In the genomic region with DNA sequence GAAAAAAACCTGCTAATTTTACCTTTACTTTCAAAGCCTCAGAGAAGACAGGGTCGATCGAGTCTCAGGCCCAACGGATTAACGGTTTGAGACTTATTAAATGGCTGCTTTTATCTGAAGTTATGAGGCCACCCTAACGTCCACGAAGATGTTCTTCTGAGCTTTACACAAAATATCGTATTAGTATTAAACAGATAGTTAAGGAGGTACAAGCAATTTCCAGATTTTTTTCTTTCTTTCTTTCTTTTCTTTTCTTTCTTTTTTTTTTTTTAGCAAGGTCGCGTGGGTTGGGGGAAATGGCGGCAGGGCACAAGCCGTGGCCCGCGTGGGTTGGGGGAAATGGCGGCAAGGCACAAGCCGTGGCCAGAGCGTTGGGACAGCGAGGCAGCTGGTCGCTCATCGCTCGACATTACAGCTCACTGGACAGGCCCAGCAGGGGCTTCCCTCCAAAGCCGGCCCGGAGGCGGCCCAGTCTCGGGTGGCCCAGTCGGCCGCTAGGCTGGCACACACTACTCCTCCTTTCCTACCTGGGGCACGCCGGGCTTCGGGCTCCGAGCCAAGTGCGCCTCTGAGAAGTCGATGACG, we compare ENCODE assay signal across 8 mouse cellular contexts. TPM values are rescaled to one million over a fixed set of nuclear protein-coding genes. Genes with fewer than 3 reads are reported as not detected.
DNase-seq lines count a peak whose midpoint lies in the region; ATAC-seq and TF ChIP-seq lines count a peak whose summit lies in the region.

No protein-coding gene starts in this region.

- peaks cover 0 to 48% of the 10 kb centered on the region in 2 experiments; a peak in 2 of 4 replicates for H3K4me1 ChIP-seq in CH12.LX (ENCODE audit: control insufficient read depth in 1 of 2, insufficient read depth in 2 of 2)
- peaks cover 25% of the 10 kb centered on the region for H3K4me1 ChIP-seq in forebrain, embryonic 10.5 days
- peaks cover 12% of the 10 kb centered on the region for H3K4me1 ChIP-seq in liver, embryonic 11.5 days (replicated peaks; ENCODE audit: control insufficient read depth, insufficient read depth, low read length)
- H3K4me1 ChIP-seq in stomach, embryonic 16.5 days (ENCODE audit: control insufficient read depth, insufficient read depth, low read length) = peaks cover 8% of the 10 kb centered on the region; the same call in 1 of the 2 replicates

- TF ChIP-seq POLR2A in CH12.LX (IDR thresholded peaks at IDR 0.05; ENCODE audit: low read depth, low read length) = no peak

- TF ChIP-seq RAD21 in CH12.LX (IDR thresholded peaks at IDR 0.05; ENCODE audit: low read depth, low read length) = no peak

- 0 out of 2 replicates have a peak, but pooled peaks have one; percentile 4 for TF ChIP-seq CTCF in gastrocnemius, adult 2 months (IDR thresholded peaks at IDR 0.05)
- TF ChIP-seq CTCF in CH12.LX (conservative IDR thresholded peaks at IDR 0.05 in 1 of 2, IDR thresholded peaks at IDR 0.05 in 1 of 2; ENCODE audit: low read depth in 2 of 2, low read length in 2 of 2) = no peak

- in situ Hi-C loops in CH12.LX (cut with MboI; ENCODE audit: low pct_ligation_motif_present, low pct_unique_long_range_greater_than_20kb, low sequenced_read_pairs) = no loop called here

- H3K79me2 ChIP-seq in CH12.LX (replicated peaks; ENCODE audit: control insufficient read depth, extremely low read depth, insufficient read depth, poor library complexity, severe bottlenecking) = peaks cover 84% of the 10 kb centered on the region

- peak overlapping the region; percentile 83 for H3K9ac ChIP-seq in CH12.LX (ENCODE audit: insufficient read depth, low read depth)
- H3K9ac ChIP-seq in liver, embryonic 11.5 days (ENCODE audit: low read depth, low read length) = peak overlapping the region; percentile 92
- H3K9ac ChIP-seq in stomach, embryonic 16.5 days (ENCODE audit: low read length) = peak overlapping the region; percentile 94

- peaks cover 34 to 59% of the 10 kb centered on the region in 2 experiments for H3K36me3 ChIP-seq in CH12.LX (replicated peaks in 1 of 2; ENCODE audit: control insufficient read depth in 1 of 2, insufficient read depth in 1 of 2, low read length in 1 of 2)
- H3K36me3 ChIP-seq in forebrain, embryonic 10.5 days (replicated peaks) = peaks cover 67% of the 10 kb centered on the region
- peaks cover 20% of the 10 kb centered on the region for H3K36me3 ChIP-seq in liver, embryonic 11.5 days (ENCODE audit: control insufficient read depth, insufficient read depth, low read length)
- H3K36me3 ChIP-seq in stomach, embryonic 16.5 days (ENCODE audit: control insufficient read depth, insufficient read depth, low read length) = peaks cover 16% of the 10 kb centered on the region

- H3K9me3 ChIP-seq in CH12.LX (replicated peaks; ENCODE audit: low read length) = no peaks in the 10 kb centered on the region
- H3K9me3 ChIP-seq in forebrain, embryonic 10.5 days = no peaks in the 10 kb centered on the region
- H3K9me3 ChIP-seq in liver, embryonic 11.5 days (ENCODE audit: control insufficient read depth, low read length) = no peaks in the 10 kb centered on the region
- H3K9me3 ChIP-seq in stomach, embryonic 16.5 days (replicated peaks; ENCODE audit: control insufficient read depth, low read length) = no peaks in the 10 kb centered on the region

- ATAC-seq in liver, embryonic 11.5 days (replicated peaks; ENCODE audit: low FRiP score) = peak; percentile 71
- ATAC-seq in stomach, embryonic 16.5 days (ENCODE audit: insufficient read depth, low FRiP score) = peak; percentile 78

- TF ChIP-seq EP300 in CH12.LX (IDR thresholded peaks at IDR 0.05; ENCODE audit: low read length) = no peak

- no peak for DNase-seq in gastrocnemius, adult 2 months
- DNase-seq in gastrocnemius, postnatal 14 days = no peak
- peak; percentile 37 for DNase-seq in CH12.LX (ENCODE audit: extremely low read depth)
- DNase-seq in forebrain, embryonic 10.5 days (ENCODE audit: extremely low spot score, low spot score) = no peak
- no peak for DNase-seq in liver, embryonic 11.5 days (ENCODE audit: low spot score)
- DNase-seq in yolk sac, embryonic 10.5 days (ENCODE audit: low spot score) = no peak
- no peak for DNase-seq in layer of hippocampus, postnatal 10 days (ENCODE audit: low spot score in 2 of 2)

- no peaks in the 10 kb centered on the region for H3K27me3 ChIP-seq in CH12.LX (replicated peaks)
- H3K27me3 ChIP-seq in forebrain, embryonic 10.5 days (ENCODE audit: poor library complexity, severe bottlenecking) = no peaks in the 10 kb centered on the region
- H3K27me3 ChIP-seq in liver, embryonic 11.5 days (replicated peaks; ENCODE audit: control insufficient read depth, insufficient read depth, low read length) = no peaks in the 10 kb centered on the region
- H3K27me3 ChIP-seq in stomach, embryonic 16.5 days (ENCODE audit: control insufficient read depth, insufficient read depth, low read length) = no peaks in the 10 kb centered on the region

- peak overlapping the region; percentile 90 for H3K27ac ChIP-seq in gastrocnemius, adult 2 months
- H3K27ac ChIP-seq in CH12.LX (ENCODE audit: insufficient read depth, low read depth) = peak overlapping the region; percentile 36
- peak overlapping the region; percentile 95 for H3K27ac ChIP-seq in forebrain, embryonic 10.5 days
- H3K27ac ChIP-seq in liver, embryonic 11.5 days (ENCODE audit: low read depth, low read length) = peak overlapping the region; percentile 67
- peak overlapping the region; percentile 90 for H3K27ac ChIP-seq in stomach, embryonic 16.5 days (ENCODE audit: low read length)

- WGBS in forebrain, embryonic 10.5 days = 0% methylated on average over 33 of the region's 33 CpGs
- under 1% methylated on average over 33 of the region's 33 CpGs for WGBS in liver, embryonic 11.5 days
- WGBS in stomach, embryonic 16.5 days = under 1% methylated on average over 33 of the region's 33 CpGs

- dilution Hi-C loops in CH12.LX (cut with MboI; ENCODE audit: extremely low pct_ligation_motif_present, extremely low pct_unique_long_range_greater_than_20kb, low sequenced_read_pairs) = no loop called here

- intact Hi-C loops in gastrocnemius, adult 2 months (cut with DNase I) = no loop called here
- intact Hi-C loops in gastrocnemius, postnatal 14 days (cut with DNase I; ENCODE audit: low total_unique reads) = no loop called here

- peak overlapping the region; percentile 96 for H3K4me2 ChIP-seq in CH12.LX (ENCODE audit: insufficient read depth, low read depth, poor library complexity, severe bottlenecking)
- peak overlapping the region; percentile 81 for H3K4me2 ChIP-seq in liver, embryonic 11.5 days
- peak overlapping the region; percentile 50 for H3K4me2 ChIP-seq in stomach, embryonic 16.5 days (ENCODE audit: low read depth, low read length)

- H3K4me3 ChIP-seq in gastrocnemius, adult 2 months = peak overlapping the region; percentile 92
- H3K4me3 ChIP-seq in CH12.LX (replicated peaks in 1 of 3; ENCODE audit: low read depth in 2 of 3, low read length in 2 of 3, poor library complexity in 1 of 3) = peak overlapping the region; percentile 91 to 96 (median 94)
- peak overlapping the region; percentile 86 for H3K4me3 ChIP-seq in forebrain, embryonic 10.5 days
- peak overlapping the region; percentile 91 for H3K4me3 ChIP-seq in liver, embryonic 11.5 days (ENCODE audit: low read depth, low read length)
- H3K4me3 ChIP-seq in stomach, embryonic 16.5 days (replicated peaks; ENCODE audit: low read length) = peak overlapping the region; percentile 98

RNA-seq across cellular contexts. Expression of a gene that starts 0.5 kb away (rescaled TPM):
- total RNA-seq in gastrocnemius, adult 2 months (2021) = 100 to 1,000 TPM; 141 to 180 TPM
- 100 to 1,000 TPM; 142 to 154 TPM for total RNA-seq in gastrocnemius, postnatal 14 days (2021)
- 117 and 159 TPM in 2 replicates for total RNA-seq in CH12.LX (2012; rRNA removed)
- total RNA-seq in CH12.LX (2014; rRNA removed) = 138 and 180 TPM in 2 replicates
- 261 and 271 TPM in 2 replicates for polyA plus RNA-seq in CH12.LX (2012; ENCODE audit: insufficient read length, low read depth)
- polyA plus RNA-seq in forebrain, embryonic 10.5 days (2016; fragmentation: Nextera tagmentation; extraction: Ambion mirVana) = 319 and 328 TPM in 2 replicates
- polyA plus RNA-seq in liver, embryonic 11.5 days (2014; fragmentation: Nextera tagmentation; extraction: Ambion mirVana) = 314 and 321 TPM in 2 replicates
- polyA plus RNA-seq in stomach, embryonic 16.5 days (2015; fragmentation: Nextera tagmentation; extraction: Ambion mirVana) = 259 and 291 TPM in 2 replicates
- total RNA-seq in layer of hippocampus, postnatal 10 days (2021) = 10 to 100 TPM; 64.2 to 90.1 TPM

RNA-seq across cellular contexts. Expression of a gene that starts 0.6 kb away (rescaled TPM):
- total RNA-seq in gastrocnemius, adult 2 months (2021) = 1 to 10 TPM; 6.4 to 8.3 TPM
- 1 to 10 TPM; 6.0 to 7.6 TPM for total RNA-seq in gastrocnemius, postnatal 14 days (2021)
- total RNA-seq in CH12.LX (2012; rRNA removed) (26.8 and 31.7 TPM in 2 replicates), CH12.LX (2014; rRNA removed) (39.1 and 54.1 TPM in 2 replicates)
- polyA plus RNA-seq in CH12.LX (2012; ENCODE audit: insufficient read length, low read depth) = 32.8 and 37.3 TPM in 2 replicates
- 63.1 and 71.7 TPM in 2 replicates for polyA plus RNA-seq in forebrain, embryonic 10.5 days (2016; fragmentation: Nextera tagmentation; extraction: Ambion mirVana)
- polyA plus RNA-seq in liver, embryonic 11.5 days (2014; fragmentation: Nextera tagmentation; extraction: Ambion mirVana) = 56.5 and 64.9 TPM in 2 replicates
- polyA plus RNA-seq in stomach, embryonic 16.5 days (2015; fragmentation: Nextera tagmentation; extraction: Ambion mirVana) = 50.3 and 51.6 TPM in 2 replicates
- 10 to 100 TPM; 18.8 to 20.5 TPM for total RNA-seq in layer of hippocampus, postnatal 10 days (2021)

RNA-seq across cellular contexts. Expression of a gene that starts 28.9 kb away (rescaled TPM):
- 10 to 100 TPM; 46.5 to 52.7 TPM for total RNA-seq in gastrocnemius, adult 2 months (2021)
- 10 to 100 TPM; 43.7 to 44.7 TPM for total RNA-seq in gastrocnemius, postnatal 14 days (2021)
- 78.0 and 93.6 TPM in 2 replicates for total RNA-seq in CH12.LX (2012; rRNA removed)
- 116 and 126 TPM in 2 replicates for total RNA-seq in CH12.LX (2014; rRNA removed)
- 96.8 and 113 TPM in 2 replicates for polyA plus RNA-seq in CH12.LX (2012; ENCODE audit: insufficient read length, low read depth)
- 167 and 169 TPM in 2 replicates for polyA plus RNA-seq in forebrain, embryonic 10.5 days (2016; fragmentation: Nextera tagmentation; extraction: Ambion mirVana)
- polyA plus RNA-seq in liver, embryonic 11.5 days (2014; fragmentation: Nextera tagmentation; extraction: Ambion mirVana) = 121 and 130 TPM in 2 replicates
- polyA plus RNA-seq in stomach, embryonic 16.5 days (2015; fragmentation: Nextera tagmentation; extraction: Ambion mirVana) = 105 and 110 TPM in 2 replicates
- total RNA-seq in layer of hippocampus, postnatal 10 days (2021) = 10 to 100 TPM; 50.9 to 51.2 TPM

RNA-seq across cellular contexts. Expression of a gene that starts 51.3 kb away (rescaled TPM):
- not detected for total RNA-seq in gastrocnemius, adult 2 months (2021)
- not detected for total RNA-seq in gastrocnemius, postnatal 14 days (2021)
- total RNA-seq in CH12.LX (2012; rRNA removed) (not detected in 2 replicates), CH12.LX (2014; rRNA removed) (not detected in 2 replicates)
- not detected in 2 replicates for polyA plus RNA-seq in CH12.LX (2012; ENCODE audit: insufficient read length, low read depth)
- not detected in 2 replicates for polyA plus RNA-seq in forebrain, embryonic 10.5 days (2016; fragmentation: Nextera tagmentation; extraction: Ambion mirVana)
- not detected in 2 replicates for polyA plus RNA-seq in liver, embryonic 11.5 days (2014; fragmentation: Nextera tagmentation; extraction: Ambion mirVana)
- polyA plus RNA-seq in stomach, embryonic 16.5 days (2015; fragmentation: Nextera tagmentation; extraction: Ambion mirVana) = not detected in 2 replicates
- total RNA-seq in layer of hippocampus, postnatal 10 days (2021) = not detected

RNA-seq across cellular contexts. Expression of a gene that starts 55.1 kb away (rescaled TPM):
- total RNA-seq in gastrocnemius, adult 2 months (2021) = 1 to 10 TPM; 6.4 to 8.5 TPM
- 10 to 100 TPM; 16.8 to 20.2 TPM for total RNA-seq in gastrocnemius, postnatal 14 days (2021)
- total RNA-seq in CH12.LX (2012; rRNA removed) (37.1 and 37.4 TPM in 2 replicates), CH12.LX (2014; rRNA removed) (49.2 and 56.5 TPM in 2 replicates)
- 68.6 and 72.2 TPM in 2 replicates for polyA plus RNA-seq in CH12.LX (2012; ENCODE audit: insufficient read length, low read depth)
- 51.4 and 56.1 TPM in 2 replicates for polyA plus RNA-seq in forebrain, embryonic 10.5 days (2016; fragmentation: Nextera tagmentation; extraction: Ambion mirVana)
- 56.9 and 63.2 TPM in 2 replicates for polyA plus RNA-seq in liver, embryonic 11.5 days (2014; fragmentation: Nextera tagmentation; extraction: Ambion mirVana)
- polyA plus RNA-seq in stomach, embryonic 16.5 days (2015; fragmentation: Nextera tagmentation; extraction: Ambion mirVana) = 98.7 and 101 TPM in 2 replicates
- 10 to 100 TPM; 66.3 to 67.3 TPM for total RNA-seq in layer of hippocampus, postnatal 10 days (2021)

Comparison
In these comparisons a context has a peak if more than half of its experiments do, and no peak if none do; other contexts are left out.
1. H3K27ac ChIP-seq: peak in every context shown above with its lines; median percentile 95 in forebrain, embryonic 10.5 days; 90 in gastrocnemius, adult 2 months; 90 in stomach, embryonic 16.5 days; 67 in liver, embryonic 11.5 days; 36 in CH12.LX.